Mouse (Mus musculus): ENCODE measurements around the gene Anxa4.

Anxa4 gene

DNA sequence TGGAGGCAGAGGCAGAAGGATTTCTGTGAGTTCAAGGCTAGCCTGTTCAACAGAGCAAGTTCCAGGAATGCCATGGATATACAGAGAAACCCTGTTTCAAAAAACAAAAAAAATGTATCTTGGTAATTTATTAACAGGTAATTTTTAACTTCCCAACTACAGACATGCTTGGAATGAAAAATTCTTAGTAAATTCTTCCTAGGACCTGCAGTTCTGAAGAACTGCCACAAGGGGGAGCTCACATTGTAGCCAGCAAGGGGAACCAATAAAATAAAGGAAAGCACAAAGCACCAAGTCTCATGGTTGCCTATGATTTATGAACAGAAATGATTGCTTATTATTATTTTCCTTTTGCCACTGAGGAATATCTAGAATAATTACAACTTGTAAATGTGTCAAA lies 46.2 kb downstream of the Anxa4 start:
- DNase-seq = peak; percentile 50

GRCm38 (mm10) chr6:86740652-86741051 lies 52.7 kb downstream of the Anxa4 start:
- DNase-seq = no peak

DNA sequence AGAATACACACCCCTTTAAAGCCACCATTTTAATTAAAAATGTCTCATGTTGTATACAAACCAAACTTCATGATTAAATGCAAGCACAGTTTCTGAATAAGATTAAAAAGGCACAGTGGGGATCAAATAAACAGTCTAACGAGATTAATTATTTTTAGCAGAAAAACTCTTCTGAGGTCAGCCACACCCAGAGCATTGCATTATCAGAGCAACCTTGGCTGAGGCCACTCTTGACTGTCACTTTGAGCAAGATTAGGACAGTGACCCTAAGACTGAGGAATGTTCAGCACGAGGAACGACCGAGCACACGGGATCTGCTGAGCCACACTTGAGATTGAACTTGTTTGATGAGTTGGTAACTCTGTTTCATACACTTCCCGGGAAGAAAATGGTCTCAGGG lies 56.6 kb downstream of the Anxa4 start:
- no peak for DNase-seq

GRCm38 (mm10) chr6:86736313-86736712 lies 57.1 kb downstream of the Anxa4 start:
- DNase-seq = no peak

DNA sequence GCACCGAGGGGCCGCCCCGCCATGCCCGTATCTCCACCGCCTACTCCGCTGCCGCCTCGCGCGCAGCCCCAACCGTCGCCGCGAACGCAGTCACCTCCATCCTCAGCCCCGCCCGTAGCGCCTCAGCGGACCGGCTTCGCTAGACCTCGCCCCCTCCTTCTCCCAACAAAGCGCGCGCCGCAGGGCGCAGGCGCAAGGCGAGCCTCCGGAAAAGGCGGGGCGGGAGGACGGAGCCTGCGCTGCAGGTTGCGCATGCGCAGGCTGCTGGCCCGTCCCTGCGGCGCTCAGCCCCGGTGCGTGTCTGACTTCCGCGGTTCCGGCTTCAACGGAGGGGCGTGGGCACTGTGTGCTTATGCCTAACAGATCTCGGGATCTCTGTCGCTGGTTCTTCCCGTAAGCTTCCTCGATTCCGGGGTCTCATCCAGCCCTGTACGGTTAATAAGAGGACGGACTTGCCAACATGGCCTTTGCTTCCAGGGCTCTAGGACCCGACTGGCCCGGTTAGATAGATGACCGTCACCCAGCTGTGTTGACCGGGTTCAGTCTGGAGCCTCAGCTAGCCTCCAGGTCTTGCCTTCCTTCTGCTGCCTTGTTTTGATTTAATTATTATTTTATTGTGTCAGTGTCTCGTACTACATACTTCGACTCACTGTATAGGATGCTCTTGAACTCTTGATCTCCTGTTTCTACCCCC lies 60.1 kb downstream of the Anxa4 start, which contains the start of gene Gmcl1:
Gene Gmcl1, minus strand, starts transcription at position 201 of the 694 bp plus-strand sequence.
- peak; percentile 98 for DNase-seq

GRCm38 (mm10) chr6:86732276-86733173 lies 60.9 kb downstream of the Anxa4 start:
- DNase-seq = peak; percentile 65

- no peak for DNase-seq
Measured at GRCm38 (mm10) chr6:86728711-86729110, 64.7 kb downstream of the Anxa4 start.

DNA sequence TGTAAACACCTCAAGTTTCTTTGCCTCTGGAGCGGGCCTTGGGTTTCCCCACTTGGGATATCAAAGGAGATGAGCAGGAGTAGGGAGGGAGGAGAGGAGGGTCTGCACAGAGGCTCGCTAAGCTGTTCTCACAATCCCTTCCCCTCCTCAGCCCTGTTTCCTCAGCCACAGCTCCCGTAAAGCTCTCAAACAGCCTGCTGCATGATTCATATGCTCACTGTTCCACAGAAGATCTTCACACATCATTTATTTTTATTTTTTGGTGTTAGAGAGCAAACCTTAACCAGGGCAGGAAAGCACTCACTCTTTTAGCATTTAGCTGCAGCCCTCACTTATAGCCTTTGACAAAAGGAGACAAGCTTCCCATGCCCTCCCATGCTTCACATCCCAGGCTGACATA lies 71.4 kb downstream of the Anxa4 start:
- no peak for DNase-seq

- no peak for DNase-seq
Measured at GRCm38 (mm10) chr6:86708072-86708774, 85.2 kb downstream of the Anxa4 start.

GRCm38 (mm10) chr6:86702577-86702976 lies 90.8 kb downstream of the Anxa4 start:
- DNase-seq = no peak

GRCm38 (mm10) chr6:86697903-86698302 lies 95.5 kb downstream of the Anxa4 start:
- DNase-seq = no peak

DNA sequence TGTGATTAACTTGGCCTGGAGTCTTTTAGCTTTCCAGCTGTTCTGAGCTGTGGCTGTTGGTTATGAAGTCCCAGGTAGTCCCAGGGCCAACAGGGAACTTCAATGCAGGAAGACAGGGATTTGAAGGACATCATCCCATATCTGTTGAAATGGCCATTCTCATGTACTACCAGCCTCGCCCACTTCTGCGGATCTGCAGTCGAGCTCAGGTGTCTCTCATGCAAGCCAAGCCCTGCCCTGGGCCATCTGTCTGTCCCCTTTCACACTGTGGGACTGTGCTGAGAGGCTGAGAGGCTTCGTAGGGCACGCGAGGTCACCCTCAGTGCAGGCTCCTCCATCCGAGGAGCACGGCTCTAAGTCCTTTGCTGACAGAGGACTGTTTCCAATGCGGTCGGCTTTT lies 97.2 kb downstream of the Anxa4 start:
- no peak for DNase-seq

DNA sequence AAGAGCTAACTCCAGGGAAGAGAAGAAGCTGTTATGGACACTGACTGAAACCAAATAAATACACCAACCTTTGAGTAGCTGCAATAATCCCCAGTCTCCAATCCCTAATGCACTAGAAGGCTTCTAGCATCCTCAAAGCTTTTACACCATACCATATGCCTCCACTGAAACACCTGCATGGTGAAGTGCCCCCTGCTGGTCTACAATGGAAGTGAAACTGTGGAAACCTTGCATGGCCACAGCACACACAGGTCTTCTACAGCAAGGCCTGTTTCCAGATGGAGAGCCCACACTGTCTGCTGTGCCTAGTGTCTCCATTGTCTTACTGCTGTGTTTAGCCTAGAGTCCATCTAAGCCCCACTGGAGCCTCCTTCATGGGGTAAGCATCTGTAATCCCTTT lies 98.9 kb downstream of the Anxa4 start:
- peak; percentile 73 for DNase-seq

GRCm38 (mm10) chr6:86689671-86690070 lies 103.7 kb downstream of the Anxa4 start:
- DNase-seq = no peak

GRCm38 (mm10) chr6:86686971-86687370 lies 106.4 kb downstream of the Anxa4 start:
- DNase-seq = no peak
